Mouse (Mus musculus): ENCODE results near the gene Rbfox3.

Rbfox3 gene

GRCm38 (mm10) chr11:118553001-118553400, 358.4 kb downstream of the Rbfox3 start:
- DNase-seq (ENCODE audit: low read depth, low spot score), result no peak

GRCm38 (mm10) chr11:118552478-118552877, 358.9 kb downstream of the Rbfox3 start:
- DNase-seq (ENCODE audit: low read depth, low spot score), result no peak

- DNase-seq (ENCODE audit: low read depth, low spot score), result no peak
Observed at GRCm38 (mm10) chr11:118551705-118552104, 359.7 kb downstream of the Rbfox3 start.

- no peak for DNase-seq (ENCODE audit: low read depth, low spot score)
Observed at GRCm38 (mm10) chr11:118550773-118551520, 360.4 kb downstream of the Rbfox3 start.

GRCm38 (mm10) chr11:118548242-118548641, 363.2 kb downstream of the Rbfox3 start:
- DNase-seq (ENCODE audit: low read depth, low spot score), result no peak

GRCm38 (mm10) chr11:118546269-118546668, 365.1 kb downstream of the Rbfox3 start:
- no peak for DNase-seq (ENCODE audit: low read depth, low spot score)

GRCm38 (mm10) chr11:118545690-118546089, 365.7 kb downstream of the Rbfox3 start:
- DNase-seq (ENCODE audit: low read depth, low spot score), result no peak

GRCm38 (mm10) chr11:118544564-118544963, 366.8 kb downstream of the Rbfox3 start:
- no peak for DNase-seq (ENCODE audit: low read depth, low spot score)

GRCm38 (mm10) chr11:118542906-118543305, 368.5 kb downstream of the Rbfox3 start:
- DNase-seq (ENCODE audit: low read depth, low spot score), result no peak

GRCm38 (mm10) chr11:118540411-118541026, 370.9 kb downstream of the Rbfox3 start:
- DNase-seq (ENCODE audit: low read depth, low spot score), result no peak

GRCm38 (mm10) chr11:118538008-118538407, 373.4 kb downstream of the Rbfox3 start:
- no peak for DNase-seq (ENCODE audit: low read depth, low spot score)

GRCm38 (mm10) chr11:118534382-118535092, 376.9 kb downstream of the Rbfox3 start:
- peak; percentile 44 for DNase-seq (ENCODE audit: low read depth, low spot score)

- DNase-seq (ENCODE audit: low read depth, low spot score), result no peak
Observed at GRCm38 (mm10) chr11:118530313-118530712, 381.1 kb downstream of the Rbfox3 start.

- no peak for DNase-seq (ENCODE audit: low read depth, low spot score)
Observed at GRCm38 (mm10) chr11:118528761-118529160, 382.6 kb downstream of the Rbfox3 start.

GRCm38 (mm10) chr11:118525059-118525458, 386.3 kb downstream of the Rbfox3 start:
- peak; percentile 65 for DNase-seq (ENCODE audit: low read depth, low spot score)

- DNase-seq (ENCODE audit: low read depth, low spot score), result no peak
Observed at GRCm38 (mm10) chr11:118523496-118524145, 387.8 kb downstream of the Rbfox3 start.

GRCm38 (mm10) chr11:118520932-118521331, 390.5 kb downstream of the Rbfox3 start:
- no peak for DNase-seq (ENCODE audit: low read depth, low spot score)

GRCm38 (mm10) chr11:118520251-118520650, 391.1 kb downstream of the Rbfox3 start:
- DNase-seq (ENCODE audit: low read depth, low spot score), result no peak

- DNase-seq (ENCODE audit: low read depth, low spot score), result no peak
Observed at GRCm38 (mm10) chr11:118518743-118519142, 392.7 kb downstream of the Rbfox3 start.

GRCm38 (mm10) chr11:118517924-118518323, 393.5 kb downstream of the Rbfox3 start:
- no peak for DNase-seq (ENCODE audit: low read depth, low spot score)

GRCm38 (mm10) chr11:118512257-118512910, 399.0 kb downstream of the Rbfox3 start:
- DNase-seq (ENCODE audit: low read depth, low spot score), result no peak
